Mouse (Mus musculus) ES-Bruce4 (cell line): ENCODE measurements at regions not wholly inside any gene's neighbourhood (a gene's known extent, or its start where the extent isn't known, plus 50 kb on each side); places are given as distances from the start of the nearest gene placed in this dataset.

Experiments used
- H3K27ac ChIP-seq: 2 replicates; pipeline ENCODE4 v1.5.1; 2012; ENCODE audit warnings: low read length, inconsistent platforms; ENCODE audit not compliant: insufficient read depth
- H3K27me3 ChIP-seq: 2 replicates; pipeline ENCODE4 v1.6.1; 2012; ENCODE audit warnings: mild to moderate bottlenecking, low read length, inconsistent platforms; ENCODE audit not compliant: control insufficient read depth, poor library complexity, insufficient read depth, severe bottlenecking
- H3K36me3 ChIP-seq: 2 replicates; pipeline ENCODE4 v1.6.1; 2012; ENCODE audit warnings: inconsistent platforms, mild to moderate bottlenecking, low read length, moderate library complexity; ENCODE audit not compliant: control insufficient read depth, poor library complexity, insufficient read depth, severe bottlenecking
- H3K4me1 ChIP-seq: one replicate; pipeline ENCODE4 v1.8.1; 2011; ENCODE audit warnings: low read length; ENCODE audit not compliant: control insufficient read depth, insufficient read depth
- H3K4me3 ChIP-seq: 2 replicates; pipeline ENCODE4 v1.5.1; 2011; ENCODE audit warnings: low read depth, mild to moderate bottlenecking, low read length
- H3K9ac ChIP-seq: 2 replicates; pipeline ENCODE4 v1.6.1; 2012; ENCODE audit warnings: low read depth, mild to moderate bottlenecking, inconsistent platforms; ENCODE audit not compliant: poor library complexity, severe bottlenecking
- H3K9me3 ChIP-seq: replicated peaks from 2 replicates; pipeline ENCODE4 v1.6.1; 2012; ENCODE audit warnings: mild to moderate bottlenecking, low read length, inconsistent platforms; ENCODE audit not compliant: control insufficient read depth, poor library complexity, insufficient read depth, severe bottlenecking
- CTCF ChIP-seq: IDR thresholded peaks from one replicate; pipeline ENCODE4 v1.8.1; 2011; ENCODE audit warnings: low read depth, low read length
- EP300 ChIP-seq: IDR thresholded peaks from 2 replicates; pipeline ENCODE4 v1.6.1; 2011; ENCODE audit warnings: low read depth, low read length; ENCODE audit not compliant: insufficient read depth
- POLR2A ChIP-seq: IDR thresholded peaks from one replicate; pipeline ENCODE4 v1.8.1; 2011; ENCODE audit warnings: low read length; ENCODE audit not compliant: insufficient read depth

- H3K27ac ChIP-seq = no peak overlapping the region
- TF ChIP-seq POLR2A (no peak), CTCF (no peak), EP300 (no peak)
These were observed 50.9 kb upstream of the Wscd1 start for GRCm38 (mm10) chr11:71698836-71699235.

More at GRCm38 (mm10) chr11:71698836-71699235, 50.9 kb upstream of the Wscd1 start:
- H3K4me1 ChIP-seq = peaks cover 2% of the 10 kb centered on the region
- H3K9ac ChIP-seq = no peak overlapping the region
- no peaks in the 10 kb centered on the region for H3K9me3 ChIP-seq
- no peaks in the 10 kb centered on the region for H3K36me3 ChIP-seq
- no peak overlapping the region for H3K4me3 ChIP-seq
- no peaks in the 10 kb centered on the region; the same call in 1 of the 2 replicates for H3K27me3 ChIP-seq
